Mouse (Mus musculus) brain, embryonic 18.5 days (tissue): Measurements from ENCODE around the gene Clec18a.
A peak's percentile ranks its signal among the peaks of the same experiment; 100 is the strongest.
"Not testable (repeated sequence)": the region's sequence is repeated elsewhere in the genome, so short reads cannot be mapped to it uniquely, and the experiment has no call there.

Source experiments
- DNase-seq: peaks from one replicate; pipeline ENCODE4 v3.0.0-alpha.2; 2012; ENCODE audit warnings: low read depth, low spot score

Clec18a gene

GRCm38 (mm10) chr8:111092326-111092725 is at the start of gene Clec18a:
Gene Clec18a, minus strand, starts transcription at chr8:111092426.
- not testable (repeated sequence) for DNase-seq

- DNase-seq: no peak
Measured at GRCm38 (mm10) chr8:111130756-111131155, 38.5 kb upstream of the Clec18a start.

- peak; percentile 6 for DNase-seq
Measured at GRCm38 (mm10) chr8:111119481-111119880, 27.3 kb upstream of the Clec18a start.

GRCm38 (mm10) chr8:111114891-111115290 is 22.7 kb upstream of the Clec18a start:
- no peak for DNase-seq

- DNase-seq: not testable (repeated sequence)
Measured at GRCm38 (mm10) chr8:111094719-111095302, 2.6 kb upstream of the Clec18a start.

- peak; percentile 59 for DNase-seq
Measured at GRCm38 (mm10) chr8:111093865-111094718, 1.9 kb upstream of the Clec18a start, which contains the start of gene Pdpr. Gene Pdpr, plus strand, starts transcription at chr8:111094630.

GRCm38 (mm10) chr8:111091706-111092105 is 520 bp downstream of the Clec18a start:
- DNase-seq: no peak

- peak; percentile 22 for DNase-seq
Measured at GRCm38 (mm10) chr8:111090126-111090525, 2.1 kb downstream of the Clec18a start.

GRCm38 (mm10) chr8:111083936-111084335 is 8.3 kb downstream of the Clec18a start:
- DNase-seq: not testable (repeated sequence)

- DNase-seq: no peak
Measured at GRCm38 (mm10) chr8:111081580-111082258, 10.5 kb downstream of the Clec18a start.

- DNase-seq: no peak
Measured at GRCm38 (mm10) chr8:111079861-111080271, 12.4 kb downstream of the Clec18a start.

- DNase-seq: no peak
Measured at GRCm38 (mm10) chr8:111079461-111079860, 12.8 kb downstream of the Clec18a start.

- DNase-seq: no peak
Measured at GRCm38 (mm10) chr8:111075926-111076325, 16.3 kb downstream of the Clec18a start.

GRCm38 (mm10) chr8:111068660-111069059 is 23.6 kb downstream of the Clec18a start:
- DNase-seq: not testable (repeated sequence)

GRCm38 (mm10) chr8:111067439-111067838 is 24.8 kb downstream of the Clec18a start:
- DNase-seq: no peak

- DNase-seq: no peak
Measured at GRCm38 (mm10) chr8:111066308-111066707, 25.9 kb downstream of the Clec18a start.

- DNase-seq: no peak
Measured at GRCm38 (mm10) chr8:111062893-111063292, 29.3 kb downstream of the Clec18a start.

GRCm38 (mm10) chr8:111062072-111062757 is 30.0 kb downstream of the Clec18a start:
- peak; percentile 80 for DNase-seq

- no peak for DNase-seq
Measured at GRCm38 (mm10) chr8:111061688-111062071, 30.5 kb downstream of the Clec18a start.

- no peak for DNase-seq
Measured at GRCm38 (mm10) chr8:111058946-111059572, 33.2 kb downstream of the Clec18a start.

GRCm38 (mm10) chr8:111056691-111057293 is 35.4 kb downstream of the Clec18a start:
- DNase-seq: no peak
